Mouse (Mus musculus) forebrain, postnatal 0 days (tissue): Measurements from ENCODE around the gene Plxdc2. TPM values are rescaled to one million over a fixed set of nuclear protein-coding genes. Genes with fewer than 3 reads are reported as not detected.

Source experiments
- ATAC-seq: fragments of 200-750 bp; cut with Nextera tagmentation; 2 replicates; pipeline ENCODE4 v1.8.0; 2017; ENCODE audit warnings: mild to moderate bottlenecking, moderate library complexity
- DNase-seq: peaks from one replicate; pipeline ENCODE4 v3.0.0-alpha.2; 2015
- H3K27ac ChIP-seq: fragments of 300-500 bp; sonication (generic); 2 replicates; pipeline ENCODE4 v1.5.1; 2014; ENCODE audit warnings: low read depth, mild to moderate bottlenecking, antibody characterized with exemption, low read length, moderate library complexity, mixed read lengths
- H3K27me3 ChIP-seq: fragments of 300-500 bp; sonication (generic); 2 replicates; pipeline ENCODE4 v1.6.1; 2014; ENCODE audit warnings: mild to moderate bottlenecking, low read length, mixed read lengths; ENCODE audit not compliant: insufficient read depth
- H3K36me3 ChIP-seq: fragments of 300-500 bp; sonication (generic); 2 replicates; pipeline ENCODE4 v1.6.1; 2014; ENCODE audit warnings: mild to moderate bottlenecking, moderate library complexity; ENCODE audit not compliant: insufficient read depth
- H3K4me1 ChIP-seq: fragments of 300-500 bp; sonication (generic); 2 replicates; pipeline ENCODE4 v1.6.1; 2014; ENCODE audit warnings: antibody characterized with exemption; ENCODE audit not compliant: insufficient read depth
- H3K4me2 ChIP-seq: fragments of 300-500 bp; sonication (generic); 2 replicates; pipeline ENCODE4 v1.6.1; 2014; ENCODE audit warnings: low read depth, mild to moderate bottlenecking, moderate library complexity
- H3K4me3 ChIP-seq: fragments of 300-500 bp; sonication (generic); 2 replicates; pipeline ENCODE4 v1.5.1; 2014; ENCODE audit warnings: low read depth, low read length, mixed read lengths
- H3K9ac ChIP-seq: fragments of 300-500 bp; sonication (generic); 2 replicates; pipeline ENCODE4 v1.6.1; 2014; ENCODE audit warnings: mild to moderate bottlenecking
- H3K9me3 ChIP-seq: fragments of 300-500 bp; sonication (generic); 2 replicates; pipeline ENCODE4 v1.6.1; 2016; ENCODE audit warnings: low read length
- CTCF ChIP-seq: sonication (generic); IDR thresholded peaks from 2 replicates; pipeline ENCODE4 v1.5.1; 2016; ENCODE audit warnings: antibody characterized with exemption, control low read depth, low read depth
- WGBS: fragments of 180-500 bp; shearing (Covaris S2); extraction: QIAGEN DNeasy Blood & Tissue Kit; methylation state at CpG from one replicate; pipeline ENCODE4 v1.1.7; 2014; 5-methylcytosine and 5-hydroxymethylcytosine counted together
- polyA plus RNA-seq: library from polyadenylated mRNA; unstranded; fragments of >200 nt; fragmentation: Nextera tagmentation; extraction: Ambion mirVana; gene quantifications from 2 replicates; pipeline ENCODE4 v1.2.1, GENCODE M21; 2015
- total RNA-seq: library from RNA; depleted of rRNA; stranded (reverse); fragments of >200 nt; gene quantifications from 2 replicates; pipeline ENCODE4 v1.2.3, GENCODE M21; 2014

The Plxdc2 gene
- total and polyA plus RNA-seq, 2 experiments from 2014 or later, result 20.8 to 23.6 TPM

DNA sequence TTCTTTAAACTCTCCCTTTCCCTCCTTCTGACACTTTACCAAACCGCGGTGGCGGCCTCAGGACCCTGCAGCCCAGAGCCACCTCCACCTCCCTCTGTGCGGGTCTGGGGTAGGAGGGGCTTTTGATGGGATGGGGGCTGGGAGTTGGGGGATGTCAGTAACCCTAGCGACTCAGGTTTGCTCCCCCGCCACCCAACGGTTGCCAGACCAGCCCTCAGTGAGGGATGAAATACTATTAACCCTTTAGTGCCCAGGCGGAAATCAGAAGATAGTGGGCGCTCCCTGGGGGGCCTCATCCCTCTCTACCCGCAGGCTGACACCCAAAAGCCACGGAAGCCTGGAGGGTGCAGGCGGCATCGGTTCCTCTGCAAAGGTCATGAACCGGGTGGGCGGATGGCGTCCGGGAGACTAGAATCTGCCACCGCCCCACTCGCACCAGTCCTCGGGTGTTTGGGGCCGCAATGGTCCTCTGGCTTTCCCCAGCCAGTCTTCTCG is 446 bp upstream of the Plxdc2 start:
- WGBS, result under 1% methylated on average over 22 of the region's 22 CpGs
- peak; percentile 82 for ATAC-seq
- H3K4me3 ChIP-seq, result peak overlapping the region; percentile 80
- H3K4me1 ChIP-seq, result no peaks in the 10 kb centered on the region; the same call in 1 of the 2 replicates
- no peaks in the 10 kb centered on the region for H3K9me3 ChIP-seq
- H3K9ac ChIP-seq, result peak overlapping the region; percentile 73
- no peak for TF ChIP-seq CTCF
- DNase-seq, result peak; percentile 72
- no peaks in the 10 kb centered on the region for H3K36me3 ChIP-seq
- peak overlapping the region; percentile 87 for H3K27ac ChIP-seq
- no peaks in the 10 kb centered on the region for H3K27me3 ChIP-seq
- peak overlapping the region; percentile 81 for H3K4me2 ChIP-seq

DNA sequence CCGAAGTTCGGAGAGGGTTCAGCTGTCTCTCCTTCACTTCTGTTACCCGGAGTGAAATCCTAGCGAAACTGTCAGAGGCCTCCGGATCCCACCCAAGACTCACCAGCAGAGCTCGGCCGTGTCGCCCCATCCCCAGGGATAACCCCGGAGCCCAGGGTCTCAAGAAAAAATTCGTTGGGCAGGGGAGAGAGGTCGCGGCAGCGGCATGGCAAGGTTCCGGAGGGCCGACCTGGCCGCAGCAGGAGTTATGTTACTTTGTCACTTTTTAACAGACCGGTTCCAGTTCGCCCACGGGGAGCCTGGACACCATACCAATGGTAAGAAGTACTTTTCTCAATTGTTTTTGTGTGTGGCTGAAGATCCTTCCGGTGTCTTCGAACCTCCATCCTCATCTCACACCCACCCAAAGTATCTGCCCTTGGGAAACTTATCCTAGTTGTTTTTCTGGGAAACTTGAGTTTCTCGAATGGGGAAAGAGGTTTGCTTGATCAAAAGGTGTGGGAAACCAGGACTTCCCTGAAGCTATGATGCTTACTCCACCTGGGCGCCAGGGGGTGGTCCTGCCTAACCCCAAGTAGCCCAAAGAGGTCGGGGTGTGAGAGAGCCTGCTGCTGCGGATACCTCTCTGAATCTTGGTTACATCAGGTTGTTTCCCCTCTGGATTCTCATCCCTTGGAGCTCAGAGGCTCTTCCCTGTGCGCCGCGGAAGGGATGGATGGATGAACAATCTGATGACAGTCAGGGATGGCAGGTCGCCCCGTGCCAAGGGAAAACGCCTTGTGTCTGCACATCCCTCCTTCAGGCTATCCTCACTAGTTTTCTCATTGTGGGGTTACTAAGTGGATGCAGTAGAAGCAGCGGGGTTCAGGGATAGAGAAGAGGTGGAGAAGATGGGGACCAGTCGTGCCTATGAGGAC is 1.1 kb downstream of the Plxdc2 start:
- Histone ChIP-seq H3K9ac (peak overlapping the region; percentile 73), H3K27me3 (no peaks in the 10 kb centered on the region), H3K4me2 (peak overlapping the region; percentile 81), H3K4me3 (peak overlapping the region; percentile 80), H3K27ac (no peak overlapping the region), H3K36me3 (no peaks in the 10 kb centered on the region), H3K4me1 (no peaks in the 10 kb centered on the region; the same call in 1 of the 2 replicates), H3K9me3 (no peaks in the 10 kb centered on the region)
- DNase-seq (no peak), ATAC-seq (no peak)
- WGBS, result 5% methylated on average over 33 of the region's 33 CpGs
- peak; percentile 19; the same call in 1 of the 2 replicates for TF ChIP-seq CTCF

DNA sequence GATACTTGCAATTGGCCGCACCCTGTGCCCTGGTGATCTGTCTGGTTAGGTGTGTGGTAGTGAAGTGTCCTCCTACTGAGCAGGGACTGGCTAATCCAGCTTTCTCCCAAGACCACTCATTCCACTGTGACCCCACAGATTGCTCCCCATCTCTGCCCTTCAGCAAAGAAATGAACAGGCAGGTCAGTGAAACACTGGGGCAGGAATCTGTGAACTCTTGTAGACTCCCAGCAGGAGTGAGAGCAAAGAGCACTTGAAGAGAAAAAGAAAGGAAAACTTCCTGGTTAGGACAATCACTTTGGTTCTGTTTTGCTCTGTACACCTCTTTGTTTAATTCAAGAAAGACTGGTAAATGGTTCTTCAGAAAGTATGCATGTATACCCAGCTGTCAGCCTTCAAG is 1.8 kb downstream of the Plxdc2 start:
- ATAC-seq, result no peak
- 31% methylated on average over 1 of the region's 1 CpGs for WGBS
- Histone ChIP-seq H3K27ac (no peak overlapping the region), H3K9ac (peak overlapping the region; percentile 26), H3K9me3 (no peaks in the 10 kb centered on the region), H3K36me3 (no peaks in the 10 kb centered on the region), H3K27me3 (no peaks in the 10 kb centered on the region), H3K4me2 (peak overlapping the region; percentile 81), H3K4me3 (peak overlapping the region; percentile 80), H3K4me1 (no peaks in the 10 kb centered on the region; the same call in 1 of the 2 replicates)
- DNase-seq, result no peak
- no peak for TF ChIP-seq CTCF

DNA sequence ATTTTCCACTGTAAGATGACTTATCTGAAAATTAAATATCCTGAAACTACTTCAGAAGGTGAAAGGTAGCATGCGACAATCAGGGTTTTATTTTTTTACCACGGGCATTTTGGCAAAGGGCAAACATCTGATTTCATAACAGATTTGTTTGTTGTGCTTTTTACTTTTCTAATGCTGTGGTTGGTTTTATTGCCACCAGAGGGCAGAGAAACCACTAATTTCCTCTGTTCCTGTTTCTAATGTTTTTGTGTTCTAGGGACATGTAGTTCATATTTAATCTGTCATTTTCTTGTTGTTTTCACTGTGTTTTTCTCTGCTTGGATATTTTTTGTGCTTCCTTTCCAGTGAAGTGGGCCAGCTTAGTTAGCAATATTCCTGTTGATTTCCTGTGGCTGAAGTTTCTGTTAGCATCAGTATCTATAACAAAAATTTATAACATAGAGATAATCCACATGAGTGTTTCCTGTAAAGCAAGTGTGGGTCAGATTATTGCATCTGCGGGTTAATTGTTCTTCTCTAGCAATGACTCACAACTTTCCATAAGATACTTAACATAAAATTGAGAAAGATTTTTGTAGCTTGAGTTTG is 3.3 kb downstream of the Plxdc2 start:
- no peak for ATAC-seq
- H3K4me2 ChIP-seq, result peak overlapping the region; percentile 15; the same call in 1 of the 2 replicates
- no peak overlapping the region; the same call in 1 of the 2 replicates for H3K4me3 ChIP-seq
- peak; percentile 67 for DNase-seq
- no peaks in the 10 kb centered on the region for H3K27me3 ChIP-seq
- no peak overlapping the region for H3K27ac ChIP-seq
- no peak overlapping the region for H3K9ac ChIP-seq
- H3K36me3 ChIP-seq, result no peaks in the 10 kb centered on the region
- no peaks in the 10 kb centered on the region for H3K9me3 ChIP-seq
- WGBS, result 64% methylated on average over 3 of the region's 3 CpGs
- peak; percentile 73 for TF ChIP-seq CTCF
- no peaks in the 10 kb centered on the region; the same call in 1 of the 2 replicates for H3K4me1 ChIP-seq

GRCm38 (mm10) chr2:16364749-16365148 is 8.6 kb downstream of the Plxdc2 start:
- TF ChIP-seq CTCF, result no peak
- no peak overlapping the region for H3K9ac ChIP-seq
- no peak overlapping the region for H3K4me3 ChIP-seq
- WGBS, result 72% methylated on average over 1 of the region's 1 CpGs
- no peaks in the 10 kb centered on the region for H3K36me3 ChIP-seq
- H3K4me1 ChIP-seq, result no peaks in the 10 kb centered on the region
- no peak overlapping the region for H3K4me2 ChIP-seq
- H3K9me3 ChIP-seq, result no peaks in the 10 kb centered on the region
- no peak overlapping the region for H3K27ac ChIP-seq
- no peak for DNase-seq
- no peak for ATAC-seq
- no peaks in the 10 kb centered on the region for H3K27me3 ChIP-seq

DNA sequence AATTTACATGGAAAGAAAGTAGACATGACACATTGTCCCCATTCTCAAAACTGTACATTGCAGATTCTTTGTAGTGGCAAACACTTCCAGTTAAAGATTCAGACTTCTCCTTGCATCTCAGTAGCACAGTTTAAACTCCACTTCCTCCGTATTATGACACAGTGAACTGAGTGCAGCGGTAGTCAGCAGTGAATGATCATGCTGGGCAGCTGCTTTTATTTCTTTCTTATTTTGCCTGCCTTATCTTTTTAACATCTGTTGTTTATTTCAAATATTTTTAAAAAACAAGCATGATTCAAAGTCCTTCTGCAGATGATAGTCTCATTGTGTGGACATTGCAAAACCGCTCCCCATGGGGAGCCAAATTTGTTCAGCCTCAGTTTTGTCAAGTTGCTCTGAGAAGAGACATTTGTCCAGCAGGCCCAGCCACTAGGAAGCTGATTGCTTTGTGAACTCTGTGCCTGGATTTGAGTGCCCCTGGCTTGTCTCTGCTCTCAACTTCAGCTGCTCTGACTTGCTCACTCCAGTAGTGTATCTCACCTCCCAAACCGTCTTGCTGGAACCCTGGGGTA is 9.8 kb downstream of the Plxdc2 start:
- no peaks in the 10 kb centered on the region for H3K27me3 ChIP-seq

More for the DNA sequence above, 9.8 kb downstream of the Plxdc2 start:
- Histone ChIP-seq H3K9me3 (no peaks in the 10 kb centered on the region), H3K9ac (no peak overlapping the region), H3K27ac (no peak overlapping the region), H3K4me3 (no peak overlapping the region), H3K4me1 (no peaks in the 10 kb centered on the region), H3K36me3 (no peaks in the 10 kb centered on the region), H3K4me2 (no peak overlapping the region)
- ATAC-seq, result no peak
- no peak for TF ChIP-seq CTCF
- WGBS, result 57% methylated on average over 4 of the region's 4 CpGs
- DNase-seq, result no peak
